Mouse (Mus musculus) gastrocnemius, postnatal 36 days (tissue): ENCODE results near the gene Tas2r129. TPM values are rescaled to one million over a fixed set of nuclear protein-coding genes. Genes with fewer than 3 reads are reported as not detected.
"Not testable (repeated sequence)": the region's sequence is repeated elsewhere in the genome, so short reads cannot be mapped to it uniquely, and the experiment has no call there.

Source experiments
- DNase-seq, 2 experiments: peaks; one replicate each; pipeline ENCODE4 v3.0.0; 2022
- intact Hi-C: fragments of 180-260 bp; cut with DNase I; formaldehyde crosslinking; loops from one replicate; pipeline ENCODE4 v1.15.1; 2025
- long read RNA-seq, 2 experiments: library from polyadenylated mRNA; stranded (forward); transcript quantifications; one replicate each; pipeline ENCODE4 v2.0.0; 2021
- total RNA-seq, 2 experiments: library from RNA; stranded (reverse); gene quantifications; 2 replicates each; pipeline ENCODE4 v1.2.3; 2021

Tas2r129 gene
- total RNA-seq, result not detected
- long read RNA-seq, experiment 1, result 0 reads
- long read RNA-seq, experiment 2, result 0 reads

GRCm38 (mm10) chr6:132950802-132951201, at the start of gene Tas2r129:
TSS of gene Tas2r129 (plus strand) at chr6:132951102.
- no peak for DNase-seq
- intact Hi-C loops, result no loop called here

DNA sequence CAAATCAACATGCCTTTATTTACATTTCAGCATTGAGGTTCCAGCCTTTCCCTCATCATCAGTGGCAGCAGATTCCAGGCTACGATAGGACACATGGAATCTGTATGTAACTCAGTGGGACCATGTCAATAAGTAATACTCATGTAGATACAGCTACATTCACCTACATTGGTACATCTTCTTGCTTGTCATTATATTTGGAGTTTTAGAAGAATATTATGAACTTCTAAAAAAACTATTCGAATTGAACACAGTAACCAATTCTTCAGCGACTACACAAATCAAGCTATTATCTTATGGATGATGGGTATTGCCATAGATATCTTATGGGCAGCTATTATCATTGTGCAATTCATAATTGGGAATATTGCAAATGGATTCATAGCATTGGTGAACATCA, 41.6 kb upstream of the Tas2r129 start, which contains the start of gene Tas2r125:
TSS of gene Tas2r125 (plus strand) at position 301 of the 400 bp plus-strand sequence.
- intact Hi-C loops, result no loop called here
- DNase-seq, result no peak

DNA sequence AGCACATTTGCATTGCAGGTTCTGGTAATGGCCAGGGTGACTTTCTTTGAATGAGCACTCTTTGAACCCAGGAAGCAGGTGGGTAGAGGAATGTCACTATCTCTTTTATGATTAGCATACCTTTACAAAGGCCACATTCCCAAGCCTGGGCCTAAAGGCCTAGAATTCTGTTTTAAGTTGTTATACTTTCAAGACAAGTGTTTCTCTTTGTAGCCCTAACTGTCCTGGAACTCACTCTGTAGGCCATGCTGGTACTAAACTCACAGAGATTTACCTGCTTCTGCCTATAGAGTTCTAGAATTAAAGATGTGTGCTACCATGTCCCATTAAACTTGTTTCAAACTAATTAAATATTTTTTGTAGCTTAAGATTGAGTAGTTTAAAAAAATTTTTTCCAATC, 9.5 kb upstream of the Tas2r129 start:
- DNase-seq, intact Hi-C loops: not testable (repeated sequence)

DNA sequence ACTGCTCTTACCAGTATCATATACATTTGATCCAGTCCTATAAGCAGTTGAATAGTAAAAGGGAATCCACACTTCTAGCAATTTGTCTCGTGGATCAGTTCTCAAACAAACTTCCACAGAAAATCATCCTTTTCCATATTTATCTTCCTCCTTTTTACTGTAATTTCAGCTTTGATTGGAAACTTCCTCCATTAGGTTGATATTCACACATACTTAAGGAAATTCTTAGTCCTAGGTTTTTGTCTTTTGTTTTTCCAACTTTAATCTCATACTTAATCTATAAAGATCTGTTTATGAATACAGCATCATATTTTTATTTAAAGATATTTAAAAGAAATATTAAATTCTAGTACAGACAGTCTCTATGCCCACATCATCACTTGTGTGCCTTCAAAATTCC, 6.9 kb downstream of the Tas2r129 start, which contains the start of gene Tas2r131:
TSS of gene Tas2r131 (minus strand) at position 101 of the 400 bp plus-strand sequence.
- intact Hi-C loops, result no loop called here

GRCm38 (mm10) chr6:132980865-132981264, 30.0 kb downstream of the Tas2r129 start, which contains the start of gene Tas2r109:
TSS of gene Tas2r109 (minus strand) at chr6:132980965.
- DNase-seq, result no peak
- intact Hi-C loops, result loop anchor here (10.0 kb wide), 1 partner anchor 176 kb away; the partner anchor contains the start of gene Tas2r117

More for the DNA sequence above, 6.9 kb downstream of the Tas2r129 start, which contains the start of gene Tas2r131:
- DNase-seq, result no peak

Other genes with a start within 250 kb of the Tas2r129 start
- not detected for gene Tas2r122, start 239.2 kb upstream of the Tas2r129 start, total RNA-seq
- gene Tas2r115, start 213.1 kb upstream of the Tas2r129 start, total RNA-seq, result not detected
- gene Tas2r124, start 196.4 kb upstream of the Tas2r129 start, total RNA-seq, result not detected
- gene Tas2r102, start 189.0 kb upstream of the Tas2r129 start, total RNA-seq, result not detected
- not detected for gene Tas2r136, start 172.9 kb upstream of the Tas2r129 start, total RNA-seq
- gene Tas2r117, start 148.3 kb upstream of the Tas2r129 start, total RNA-seq, result not detected
- not detected for gene Tas2r123, start 104.0 kb upstream of the Tas2r129 start, total RNA-seq
- gene Tas2r116, start 95.7 kb upstream of the Tas2r129 start, total RNA-seq, result not detected
- gene Tas2r110, start 83.1 kb upstream of the Tas2r129 start, total RNA-seq, result not detected
- gene Tas2r113, start 58.1 kb upstream of the Tas2r129 start, total RNA-seq, result not detected
- gene Tas2r125, start 41.5 kb upstream of the Tas2r129 start, total RNA-seq, result not detected
- gene Tas2r131, start 6.8 kb downstream of the Tas2r129 start, total RNA-seq, result not detected
- gene Tas2r109, start 29.9 kb downstream of the Tas2r129 start, total RNA-seq, result not detected
- not detected for gene Tas2r103, start 86.0 kb downstream of the Tas2r129 start, total RNA-seq
- gene Tas2r140, start 104.7 kb downstream of the Tas2r129 start, total RNA-seq, result not detected
- 100 to 1,000 TPM; 111 to 129 TPM for gene Smim10l1, start 153.8 kb downstream of the Tas2r129 start, total RNA-seq